Mouse (Mus musculus) hindbrain, embryonic 15.5 days (tissue): ENCODE data around the gene Susd4. TPM values are rescaled to one million over a fixed set of nuclear protein-coding genes. Genes with fewer than 3 reads are reported as not detected.

Source experiments
- ATAC-seq: fragments of 200-750 bp; cut with Nextera tagmentation; 2 replicates; pipeline ENCODE4 v1.8.0; 2017; ENCODE audit warnings: low read depth, moderate number of reproducible peaks, moderate TSS enrichment; ENCODE audit not compliant: low FRiP score
- H3K27ac ChIP-seq: fragments of 300-500 bp; sonication (generic); replicated peaks from 2 replicates; pipeline ENCODE4 v1.5.1; 2015; ENCODE audit warnings: mild to moderate bottlenecking, inconsistent platforms
- H3K27me3 ChIP-seq: fragments of 300-500 bp; sonication (generic); 2 replicates; pipeline ENCODE4 v1.6.1; 2015; ENCODE audit warnings: control low read depth, inconsistent platforms
- H3K36me3 ChIP-seq: fragments of 300-500 bp; sonication (generic); 2 replicates; pipeline ENCODE4 v1.6.1; 2015; ENCODE audit warnings: control low read depth, inconsistent platforms
- H3K4me1 ChIP-seq: fragments of 300-500 bp; sonication (generic); replicated peaks from 2 replicates; pipeline ENCODE4 v1.6.1; 2015; ENCODE audit warnings: control low read depth, inconsistent platforms
- H3K4me2 ChIP-seq: fragments of 300-500 bp; sonication (generic); 2 replicates; pipeline ENCODE4 v1.6.1; 2015; ENCODE audit warnings: moderate library complexity, mild to moderate bottlenecking, inconsistent platforms
- H3K4me3 ChIP-seq: fragments of 300-500 bp; sonication (generic); 2 replicates; pipeline ENCODE4 v1.5.1; 2015; ENCODE audit warnings: mild to moderate bottlenecking, inconsistent platforms
- H3K9ac ChIP-seq: fragments of 300-500 bp; sonication (generic); 2 replicates; pipeline ENCODE4 v1.6.1; 2015; ENCODE audit warnings: inconsistent platforms
- H3K9me3 ChIP-seq: fragments of 300-500 bp; sonication (generic); 2 replicates; pipeline ENCODE4 v1.6.1; 2016; ENCODE audit warnings: control low read depth, inconsistent platforms
- WGBS: fragments of 180-500 bp; shearing (Covaris S2); methylation state at CpG from one replicate; pipeline ENCODE4 v1.1.7; 2015; 5-methylcytosine and 5-hydroxymethylcytosine counted together
- polyA plus RNA-seq: library from polyadenylated mRNA; unstranded; fragments of >200 nt; fragmentation: Nextera tagmentation; extraction: Ambion mirVana; gene quantifications from 2 replicates; pipeline ENCODE4 v1.2.1, GENCODE M21; 2015

The Susd4 gene
- polyA plus RNA-seq, 1 experiment from 2014 or later, result 74.6 TPM

- no peak overlapping the region for H3K27ac ChIP-seq
Observed at GRCm38 (mm10) chr1:182867886-182868285, 104.2 kb downstream of the Susd4 start.

GRCm38 (mm10) chr1:182868432-182869113 lies 104.9 kb downstream of the Susd4 start:
- H3K9me3 ChIP-seq, result no peaks in the 10 kb centered on the region
- 32% methylated on average over 14 of the region's 14 CpGs for WGBS
- H3K4me2 ChIP-seq, result no peak overlapping the region
- peak overlapping the region; percentile 57; the same call in 1 of the 2 replicates for H3K27ac ChIP-seq
- H3K4me1 ChIP-seq, result peaks cover 20% of the 10 kb centered on the region
- peak; percentile 78 for ATAC-seq
- no peaks in the 10 kb centered on the region for H3K36me3 ChIP-seq
- H3K9ac ChIP-seq, result no peak overlapping the region
- H3K27me3 ChIP-seq, result no peaks in the 10 kb centered on the region
- no peak overlapping the region for H3K4me3 ChIP-seq

More at GRCm38 (mm10) chr1:182867886-182868285, 104.2 kb downstream of the Susd4 start:
- H3K27me3 ChIP-seq, result no peaks in the 10 kb centered on the region
- H3K9ac ChIP-seq, result no peak overlapping the region
- H3K9me3 ChIP-seq, result no peaks in the 10 kb centered on the region
- no peak overlapping the region for H3K4me2 ChIP-seq
- 93% methylated on average over 3 of the region's 3 CpGs for WGBS
- no peaks in the 10 kb centered on the region for H3K36me3 ChIP-seq
- H3K4me3 ChIP-seq, result no peak overlapping the region
- ATAC-seq, result no peak
- H3K4me1 ChIP-seq, result peaks cover 20% of the 10 kb centered on the region

- WGBS, result 13% methylated on average over 5 of the region's 6 CpGs
- ATAC-seq, result peak; percentile 31; the same call in 1 of the 2 replicates
- Histone ChIP-seq H3K9ac (no peak overlapping the region), H3K27ac (peak overlapping the region; percentile 57), H3K9me3 (no peaks in the 10 kb centered on the region), H3K27me3 (no peaks in the 10 kb centered on the region), H3K4me3 (no peak overlapping the region), H3K4me2 (no peak overlapping the region), H3K36me3 (no peaks in the 10 kb centered on the region), H3K4me1 (peaks cover 20% of the 10 kb centered on the region)
Observed at GRCm38 (mm10) chr1:182869114-182869456, 105.4 kb downstream of the Susd4 start.

GRCm38 (mm10) chr1:182878156-182878555 lies 114.5 kb downstream of the Susd4 start:
- H3K36me3 ChIP-seq, result 0 out of 2 replicates have a peak, but pooled peaks cover 6% of the 10 kb centered on the region
- H3K27me3 ChIP-seq, result no peaks in the 10 kb centered on the region
- ATAC-seq, result no peak
- WGBS, result 92% methylated on average over 5 of the region's 5 CpGs
- no peaks in the 10 kb centered on the region for H3K9me3 ChIP-seq
- no peak overlapping the region for H3K4me2 ChIP-seq
- no peak overlapping the region for H3K4me3 ChIP-seq
- H3K9ac ChIP-seq, result no peak overlapping the region
- H3K4me1 ChIP-seq, result peaks cover 8% of the 10 kb centered on the region; the same call in 1 of the 2 replicates
- no peak overlapping the region for H3K27ac ChIP-seq

GRCm38 (mm10) chr1:182878719-182879118 lies 115.1 kb downstream of the Susd4 start:
- Histone ChIP-seq H3K4me2 (no peak overlapping the region), H3K36me3 (0 out of 2 replicates have a peak, but pooled peaks cover 6% of the 10 kb centered on the region), H3K4me3 (no peak overlapping the region), H3K9me3 (no peaks in the 10 kb centered on the region), H3K9ac (no peak overlapping the region), H3K27me3 (no peaks in the 10 kb centered on the region), H3K4me1 (peaks cover 8% of the 10 kb centered on the region; the same call in 1 of the 2 replicates), H3K27ac (no peak overlapping the region)
- no peak for ATAC-seq
- 93% methylated on average over 4 of the region's 4 CpGs for WGBS

GRCm38 (mm10) chr1:182881246-182881645 lies 117.6 kb downstream of the Susd4 start:
- Histone ChIP-seq H3K4me1 (peaks cover 8% of the 10 kb centered on the region; the same call in 1 of the 2 replicates), H3K27me3 (no peaks in the 10 kb centered on the region), H3K4me2 (no peak overlapping the region), H3K9ac (no peak overlapping the region), H3K9me3 (no peaks in the 10 kb centered on the region), H3K36me3 (0 out of 2 replicates have a peak, but pooled peaks cover 6% of the 10 kb centered on the region), H3K4me3 (no peak overlapping the region), H3K27ac (no peak overlapping the region)
- WGBS, result 89% methylated on average over 8 of the region's 8 CpGs
- 0 out of 2 replicates have a peak, but pooled peaks have one; percentile 34 for ATAC-seq

GRCm38 (mm10) chr1:182882611-182883010 lies 119.0 kb downstream of the Susd4 start:
- no peak overlapping the region for H3K4me2 ChIP-seq

GRCm38 (mm10) chr1:182895698-182896097 lies 132.0 kb downstream of the Susd4 start:
- H3K36me3 ChIP-seq, result 0 out of 2 replicates have a peak, but pooled peaks cover 6% of the 10 kb centered on the region
- H3K4me3 ChIP-seq, result no peak overlapping the region
- H3K27me3 ChIP-seq, result no peaks in the 10 kb centered on the region
- no peak overlapping the region for H3K4me2 ChIP-seq
- WGBS, result 65% methylated on average over 9 of the region's 9 CpGs
- no peak for ATAC-seq
- H3K9me3 ChIP-seq, result no peaks in the 10 kb centered on the region
- H3K27ac ChIP-seq, result no peak overlapping the region
- no peak overlapping the region for H3K9ac ChIP-seq
- peaks cover 5% of the 10 kb centered on the region; the same call in 1 of the 2 replicates for H3K4me1 ChIP-seq

More at GRCm38 (mm10) chr1:182882611-182883010, 119.0 kb downstream of the Susd4 start:
- H3K9me3 ChIP-seq, result no peaks in the 10 kb centered on the region
- WGBS, result 80% methylated on average over 2 of the region's 2 CpGs
- H3K4me1 ChIP-seq, result peaks cover 8% of the 10 kb centered on the region; the same call in 1 of the 2 replicates
- H3K27me3 ChIP-seq, result no peaks in the 10 kb centered on the region
- H3K4me3 ChIP-seq, result no peak overlapping the region
- peaks cover 6% of the 10 kb centered on the region; the same call in 1 of the 2 replicates for H3K36me3 ChIP-seq
- H3K27ac ChIP-seq, result no peak overlapping the region
- H3K9ac ChIP-seq, result no peak overlapping the region
- ATAC-seq, result no peak

- no peak for ATAC-seq
- Histone ChIP-seq H3K4me3 (no peak overlapping the region), H3K4me2 (no peak overlapping the region), H3K27ac (peak overlapping the region; percentile 36), H3K36me3 (0 out of 2 replicates have a peak, but pooled peaks cover 2% of the 10 kb centered on the region), H3K27me3 (no peaks in the 10 kb centered on the region), H3K4me1 (peaks cover 5% of the 10 kb centered on the region; the same call in 1 of the 2 replicates), H3K9me3 (no peaks in the 10 kb centered on the region), H3K9ac (no peak overlapping the region)
- WGBS, result 62% methylated on average over 6 of the region's 6 CpGs
Observed at GRCm38 (mm10) chr1:182897071-182897470, 133.4 kb downstream of the Susd4 start.

GRCm38 (mm10) chr1:182897506-182898138 lies 134.0 kb downstream of the Susd4 start:
- Histone ChIP-seq H3K9ac (no peak overlapping the region), H3K4me2 (no peak overlapping the region), H3K36me3 (no peaks in the 10 kb centered on the region), H3K27me3 (no peaks in the 10 kb centered on the region), H3K27ac (peak overlapping the region; percentile 36), H3K4me3 (no peak overlapping the region), H3K4me1 (peaks cover 10% of the 10 kb centered on the region; the same call in 1 of the 2 replicates), H3K9me3 (no peaks in the 10 kb centered on the region)
- peak; percentile 79 for ATAC-seq
- WGBS, result 42% methylated on average over 12 of the region's 12 CpGs

- 35% methylated on average over 5 of the region's 5 CpGs for WGBS
- Histone ChIP-seq H3K4me3 (no peak overlapping the region), H3K4me2 (no peak overlapping the region), H3K9ac (no peak overlapping the region), H3K27ac (no peak overlapping the region), H3K27me3 (no peaks in the 10 kb centered on the region), H3K36me3 (no peaks in the 10 kb centered on the region), H3K4me1 (peaks cover 12% of the 10 kb centered on the region; the same call in 1 of the 2 replicates), H3K9me3 (no peaks in the 10 kb centered on the region)
- no peak; the same call in 1 of the 2 replicates for ATAC-seq
Observed at GRCm38 (mm10) chr1:182902095-182902494, 138.4 kb downstream of the Susd4 start.

GRCm38 (mm10) chr1:182902906-182903305 lies 139.2 kb downstream of the Susd4 start:
- H3K4me2 ChIP-seq, result no peak overlapping the region
- H3K9ac ChIP-seq, result no peak overlapping the region
- H3K27ac ChIP-seq, result no peak overlapping the region
- peaks cover 10% of the 10 kb centered on the region; the same call in 1 of the 2 replicates for H3K4me1 ChIP-seq
- WGBS, result 92% methylated on average over 3 of the region's 3 CpGs
- no peak for ATAC-seq
- H3K9me3 ChIP-seq, result no peaks in the 10 kb centered on the region
- H3K36me3 ChIP-seq, result no peaks in the 10 kb centered on the region
- no peaks in the 10 kb centered on the region for H3K27me3 ChIP-seq
- H3K4me3 ChIP-seq, result no peak overlapping the region
